Mouse (Mus musculus): ENCODE measurements around the gene Ero1l. TPM values are rescaled to one million over a fixed set of nuclear protein-coding genes. Genes with fewer than 3 reads are reported as not detected.

Ero1l gene
- polyA plus RNA-seq, 1 experiment from 2014 or later, result 35.5 TPM

DNA sequence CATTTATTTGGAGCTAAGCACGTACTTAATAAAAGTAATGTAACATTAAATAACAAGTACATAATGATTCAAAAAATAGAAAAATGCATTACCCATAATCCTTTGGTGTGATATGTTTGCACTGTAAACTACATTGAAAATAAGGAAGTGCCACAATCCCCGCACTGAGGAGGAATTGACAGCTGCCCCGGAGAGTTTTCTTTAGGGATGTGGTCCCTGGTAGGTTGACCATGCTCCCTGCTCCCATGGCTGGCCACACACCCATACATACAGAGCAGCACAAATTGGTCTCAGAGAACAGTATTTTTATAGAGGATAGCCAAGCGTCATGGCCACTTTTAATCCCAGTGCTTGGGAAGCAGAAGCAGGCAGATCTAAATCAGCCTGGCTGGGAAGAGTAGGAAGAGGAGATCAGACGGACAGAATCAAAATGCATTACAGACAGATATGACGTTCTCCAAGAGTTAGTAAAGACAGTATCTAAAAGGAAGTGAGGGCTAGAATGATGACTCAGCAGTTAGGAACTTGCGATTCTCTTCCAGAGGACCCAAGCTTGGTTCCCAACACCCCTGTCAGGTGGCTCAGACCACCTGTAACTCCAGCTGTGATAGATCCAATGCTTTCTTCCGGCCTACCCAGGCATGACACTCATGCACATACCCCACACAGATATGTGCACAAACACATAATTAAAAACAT, 10.8 kb downstream of the Ero1l start:
- Histone ChIP-seq H3K27me3 (ENCODE audit: insufficient read depth, low read length) (no peaks in the 10 kb centered on the region), H3K4me2 (replicated peaks; ENCODE audit: low read depth, low read length) (no peak overlapping the region), H3K27ac (ENCODE audit: low read length) (no peak overlapping the region), H3K36me3 (ENCODE audit: insufficient read depth, low read length) (peaks cover 10% of the 10 kb centered on the region; the same call in 1 of the 2 replicates), H3K4me1 (ENCODE audit: insufficient read depth, low read length) (no peaks in the 10 kb centered on the region), H3K9me3 (ENCODE audit: low read length) (no peaks in the 10 kb centered on the region), H3K9ac (replicated peaks; ENCODE audit: low read length) (no peak overlapping the region), H3K4me3 (ENCODE audit: low read length) (no peak overlapping the region)
- ATAC-seq (ENCODE audit: low FRiP score, low TSS enrichment), result no peak
- WGBS, result 83% methylated on average over 8 of the region's 8 CpGs

DNA sequence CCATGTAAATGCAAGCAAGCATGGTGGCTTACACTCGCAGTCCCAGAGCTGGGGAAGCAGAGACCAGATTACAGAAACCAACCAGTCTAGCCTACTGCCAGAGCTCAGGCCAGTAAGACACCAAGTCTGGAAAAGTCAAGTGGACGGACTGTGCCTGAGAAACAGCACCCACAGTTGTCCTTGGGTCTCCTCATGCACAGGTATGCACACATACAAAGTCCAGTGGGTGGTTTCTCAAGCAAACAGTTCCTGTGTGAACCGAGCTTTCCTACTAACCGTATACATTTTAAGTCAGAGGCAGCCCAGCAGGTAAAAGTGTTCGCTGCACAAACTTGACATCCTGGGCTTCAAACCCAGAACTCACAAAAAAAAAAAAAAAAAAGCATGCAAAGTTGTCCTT, 12.7 kb downstream of the Ero1l start:
- H3K9me3 ChIP-seq (ENCODE audit: low read length), result no peaks in the 10 kb centered on the region
- no peak overlapping the region for H3K27ac ChIP-seq (ENCODE audit: low read length)
- peaks cover 16% of the 10 kb centered on the region; the same call in 1 of the 2 replicates for H3K36me3 ChIP-seq (ENCODE audit: insufficient read depth, low read length)
- H3K9ac ChIP-seq (replicated peaks; ENCODE audit: low read length), result no peak overlapping the region
- 91% methylated on average over 5 of the region's 5 CpGs for WGBS
- H3K27me3 ChIP-seq (ENCODE audit: insufficient read depth, low read length), result no peaks in the 10 kb centered on the region
- no peak overlapping the region for H3K4me3 ChIP-seq (ENCODE audit: low read length)
- no peak overlapping the region for H3K4me2 ChIP-seq (replicated peaks; ENCODE audit: low read depth, low read length)
- ATAC-seq (ENCODE audit: low FRiP score, low TSS enrichment), result no peak
- H3K4me1 ChIP-seq (ENCODE audit: insufficient read depth, low read length), result no peaks in the 10 kb centered on the region

DNA sequence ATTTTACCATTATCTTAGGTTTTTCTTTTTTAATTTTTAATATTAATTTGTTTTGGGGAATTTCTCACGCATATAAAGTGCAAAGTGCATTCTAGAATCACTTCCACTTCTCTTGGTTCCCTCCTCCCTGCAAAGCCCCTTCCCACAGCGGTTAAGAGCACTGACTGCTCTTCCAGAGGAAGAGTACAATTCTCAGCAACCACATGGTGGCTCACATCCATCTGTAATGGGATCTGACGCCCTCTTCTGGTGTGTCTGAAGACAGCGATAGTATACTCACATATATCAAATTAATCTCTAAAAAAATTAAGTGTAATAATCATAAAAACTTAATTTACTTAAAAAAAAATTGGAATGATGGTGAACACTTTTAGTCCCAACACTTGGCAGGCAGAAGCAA, 14.2 kb downstream of the Ero1l start:
- no peak overlapping the region for H3K4me2 ChIP-seq (replicated peaks; ENCODE audit: low read depth, low read length)
- H3K27ac ChIP-seq (ENCODE audit: low read length), result no peak overlapping the region
- ATAC-seq (ENCODE audit: low FRiP score, low TSS enrichment), result no peak
- H3K4me3 ChIP-seq (ENCODE audit: low read length), result no peak overlapping the region
- no peak overlapping the region for H3K9ac ChIP-seq (replicated peaks; ENCODE audit: low read length)
- H3K36me3 ChIP-seq (ENCODE audit: insufficient read depth, low read length), result peaks cover 21% of the 10 kb centered on the region
- H3K9me3 ChIP-seq (ENCODE audit: low read length), result no peaks in the 10 kb centered on the region
- no peaks in the 10 kb centered on the region for H3K27me3 ChIP-seq (ENCODE audit: insufficient read depth, low read length)
- 80% methylated on average over 4 of the region's 4 CpGs for WGBS
- no peaks in the 10 kb centered on the region for H3K4me1 ChIP-seq (ENCODE audit: insufficient read depth, low read length)

DNA sequence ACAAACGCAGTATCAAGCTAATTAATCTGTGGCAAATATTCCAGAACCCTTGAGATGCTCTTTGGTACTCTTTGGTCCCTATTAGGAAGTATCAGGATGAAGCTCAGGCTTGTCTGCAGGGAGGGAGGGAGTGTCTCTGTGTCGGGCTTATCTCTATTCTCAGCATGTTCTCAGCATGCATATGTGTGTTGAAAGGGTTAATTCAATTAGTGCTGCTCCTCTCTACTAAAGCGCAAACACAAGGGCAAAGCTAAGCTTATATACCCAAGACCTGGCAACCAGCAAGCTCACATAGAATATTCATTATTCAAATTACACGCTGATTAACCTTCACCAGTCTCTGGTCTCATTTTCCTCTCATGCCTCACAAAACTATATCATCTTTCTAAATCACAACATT, 14.6 kb downstream of the Ero1l start:
- no peaks in the 10 kb centered on the region for H3K27me3 ChIP-seq (ENCODE audit: insufficient read depth, low read length)
- ATAC-seq (ENCODE audit: low FRiP score, low TSS enrichment), result no peak
- no peak overlapping the region for H3K27ac ChIP-seq (ENCODE audit: low read length)
- no peak overlapping the region for H3K9ac ChIP-seq (replicated peaks; ENCODE audit: low read length)
- H3K36me3 ChIP-seq (ENCODE audit: insufficient read depth, low read length), result peaks cover 26% of the 10 kb centered on the region
- 81% methylated on average over 4 of the region's 4 CpGs for WGBS
- H3K4me2 ChIP-seq (replicated peaks; ENCODE audit: low read depth, low read length), result no peak overlapping the region
- no peak overlapping the region for H3K4me3 ChIP-seq (ENCODE audit: low read length)
- no peaks in the 10 kb centered on the region for H3K9me3 ChIP-seq (ENCODE audit: low read length)
- no peaks in the 10 kb centered on the region for H3K4me1 ChIP-seq (ENCODE audit: insufficient read depth, low read length)

DNA sequence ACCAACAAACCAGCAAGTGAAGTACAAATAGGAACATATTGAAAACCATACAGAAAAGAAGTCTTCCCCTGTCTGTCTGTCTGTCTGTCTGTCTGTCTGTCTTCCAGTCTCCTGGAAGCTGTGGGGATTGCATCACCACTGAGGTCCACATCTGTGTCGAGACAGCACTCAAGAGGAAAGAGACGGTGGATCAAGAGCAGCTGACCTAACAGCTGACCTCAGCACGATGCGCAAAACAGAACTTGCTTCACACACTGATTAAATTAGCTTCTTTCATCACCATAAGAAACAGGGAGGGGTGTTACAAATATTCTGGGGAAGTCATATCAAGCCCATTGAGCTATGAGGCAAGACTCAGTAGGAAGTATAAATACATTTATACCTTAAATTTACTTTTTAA, 27.0 kb downstream of the Ero1l start:
- no peak overlapping the region for H3K9ac ChIP-seq (replicated peaks; ENCODE audit: low read length)
- no peak overlapping the region for H3K4me3 ChIP-seq (ENCODE audit: low read length)
- 0 out of 2 replicates have a peak, but pooled peaks cover 6% of the 10 kb centered on the region for H3K36me3 ChIP-seq (ENCODE audit: insufficient read depth, low read length)
- H3K4me1 ChIP-seq (ENCODE audit: insufficient read depth, low read length), result no peaks in the 10 kb centered on the region
- 92% methylated on average over 4 of the region's 4 CpGs for WGBS
- H3K9me3 ChIP-seq (ENCODE audit: low read length), result no peaks in the 10 kb centered on the region
- no peak for ATAC-seq (ENCODE audit: low FRiP score, low TSS enrichment)
- H3K27ac ChIP-seq (ENCODE audit: low read length), result no peak overlapping the region
- no peak overlapping the region for H3K4me2 ChIP-seq (replicated peaks; ENCODE audit: low read depth, low read length)
- H3K27me3 ChIP-seq (ENCODE audit: insufficient read depth, low read length), result no peaks in the 10 kb centered on the region

DNA sequence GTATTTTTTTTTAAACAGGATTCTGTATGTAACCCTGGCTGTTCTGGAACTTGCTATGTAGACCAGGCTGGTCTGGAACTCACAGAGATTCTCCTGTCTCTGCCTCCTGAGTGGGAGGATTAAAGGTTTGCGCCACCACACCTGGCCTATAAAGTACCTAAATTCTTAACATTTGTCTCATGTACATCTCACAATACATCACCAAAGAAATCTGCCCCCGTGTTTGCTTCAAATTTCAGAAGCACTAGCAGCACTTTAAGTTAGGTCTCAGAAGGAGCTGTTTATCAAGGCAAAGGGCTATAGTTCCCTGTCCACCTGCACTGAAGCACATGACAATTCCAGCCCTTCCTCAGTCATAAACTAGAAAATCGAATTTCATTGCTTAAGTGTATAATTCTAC, 36.5 kb downstream of the Ero1l start:
- Histone ChIP-seq H3K4me3 (ENCODE audit: low read length) (no peak overlapping the region), H3K4me2 (replicated peaks; ENCODE audit: low read depth, low read length) (no peak overlapping the region), H3K36me3 (ENCODE audit: insufficient read depth, low read length) (no peaks in the 10 kb centered on the region), H3K9ac (replicated peaks; ENCODE audit: low read length) (no peak overlapping the region), H3K27ac (ENCODE audit: low read length) (no peak overlapping the region), H3K27me3 (ENCODE audit: insufficient read depth, low read length) (no peaks in the 10 kb centered on the region), H3K9me3 (ENCODE audit: low read length) (no peaks in the 10 kb centered on the region), H3K4me1 (ENCODE audit: insufficient read depth, low read length) (no peaks in the 10 kb centered on the region)
- WGBS, result 83% methylated on average over 3 of the region's 3 CpGs
- ATAC-seq (ENCODE audit: low FRiP score, low TSS enrichment), result no peak

DNA sequence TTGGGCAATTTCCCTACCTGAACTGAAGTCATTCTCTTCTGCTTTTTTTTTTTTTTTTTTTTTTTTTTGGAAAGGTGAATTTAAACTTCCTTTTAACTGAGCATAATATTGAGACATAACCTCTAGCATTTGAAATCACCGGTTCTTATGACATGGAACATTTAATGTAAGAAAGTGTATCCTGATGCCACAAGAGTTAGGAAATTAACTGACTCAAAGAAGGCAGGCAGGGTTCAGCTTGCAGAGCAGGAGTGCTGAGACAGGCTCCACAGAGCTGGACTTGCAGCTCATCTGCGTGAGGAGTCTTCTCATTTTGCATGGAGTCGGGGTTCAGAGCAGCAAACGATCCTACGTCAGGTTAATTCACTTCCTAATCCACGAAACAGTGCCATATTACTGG, 42.8 kb downstream of the Ero1l start:
- no peaks in the 10 kb centered on the region for H3K9me3 ChIP-seq (ENCODE audit: low read length)
- H3K4me3 ChIP-seq (ENCODE audit: low read length), result no peak overlapping the region
- H3K9ac ChIP-seq (replicated peaks; ENCODE audit: low read length), result no peak overlapping the region
- no peaks in the 10 kb centered on the region for H3K36me3 ChIP-seq (ENCODE audit: insufficient read depth, low read length)
- H3K27me3 ChIP-seq (ENCODE audit: insufficient read depth, low read length), result no peaks in the 10 kb centered on the region
- WGBS, result 81% methylated on average over 6 of the region's 6 CpGs
- no peak overlapping the region for H3K27ac ChIP-seq (ENCODE audit: low read length)
- H3K4me1 ChIP-seq (ENCODE audit: insufficient read depth, low read length), result no peaks in the 10 kb centered on the region
- H3K4me2 ChIP-seq (replicated peaks; ENCODE audit: low read depth, low read length), result no peak overlapping the region
- ATAC-seq (ENCODE audit: low FRiP score, low TSS enrichment), result no peak

DNA sequence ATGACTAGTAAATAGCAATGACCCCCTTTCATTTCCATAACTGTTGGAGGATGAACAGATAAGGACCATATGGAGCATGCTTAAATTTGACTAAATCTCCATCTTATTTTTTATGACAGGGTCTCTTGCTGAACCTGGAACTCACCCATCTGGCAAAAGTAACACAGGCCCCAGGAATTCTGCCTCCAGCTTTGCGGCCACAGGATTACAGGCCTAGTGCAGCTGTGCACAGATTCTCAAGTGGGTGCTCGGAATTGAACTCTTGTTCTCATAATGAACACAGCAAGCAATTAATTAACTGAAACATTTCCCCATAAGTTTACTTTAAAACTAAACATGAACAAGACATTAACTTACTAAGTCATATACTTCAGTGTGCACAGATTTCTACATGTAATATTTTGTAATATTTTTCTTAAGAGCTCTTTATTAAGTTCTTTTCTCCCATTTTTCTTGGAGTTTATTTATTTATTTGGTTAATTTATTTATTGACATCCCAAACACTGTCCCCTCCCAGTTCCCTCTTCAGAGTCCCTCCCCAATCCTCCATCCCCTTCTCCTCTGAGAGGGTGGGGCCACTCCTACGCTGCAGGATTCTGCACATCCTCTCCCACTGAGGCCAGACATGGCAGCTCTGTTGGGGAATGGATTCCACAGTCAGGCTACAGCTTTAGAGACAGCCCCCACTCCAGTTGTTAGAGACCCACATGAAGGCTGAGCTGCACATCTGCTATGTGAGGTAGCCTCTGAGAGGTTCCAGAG, 54.6 kb downstream of the Ero1l start:
- no peak overlapping the region for H3K9ac ChIP-seq (replicated peaks; ENCODE audit: low read length)
- no peak overlapping the region for H3K4me3 ChIP-seq (ENCODE audit: low read length)
- no peak for ATAC-seq (ENCODE audit: low FRiP score, low TSS enrichment)
- H3K36me3 ChIP-seq (ENCODE audit: insufficient read depth, low read length), result no peaks in the 10 kb centered on the region
- H3K27me3 ChIP-seq (ENCODE audit: insufficient read depth, low read length), result no peaks in the 10 kb centered on the region
- 82% methylated on average over 3 of the region's 3 CpGs for WGBS
- H3K9me3 ChIP-seq (ENCODE audit: low read length), result no peaks in the 10 kb centered on the region
- H3K27ac ChIP-seq (ENCODE audit: low read length), result no peak overlapping the region
- H3K4me1 ChIP-seq (ENCODE audit: insufficient read depth, low read length), result no peaks in the 10 kb centered on the region
- H3K4me2 ChIP-seq (replicated peaks; ENCODE audit: low read depth, low read length), result no peak overlapping the region

DNA sequence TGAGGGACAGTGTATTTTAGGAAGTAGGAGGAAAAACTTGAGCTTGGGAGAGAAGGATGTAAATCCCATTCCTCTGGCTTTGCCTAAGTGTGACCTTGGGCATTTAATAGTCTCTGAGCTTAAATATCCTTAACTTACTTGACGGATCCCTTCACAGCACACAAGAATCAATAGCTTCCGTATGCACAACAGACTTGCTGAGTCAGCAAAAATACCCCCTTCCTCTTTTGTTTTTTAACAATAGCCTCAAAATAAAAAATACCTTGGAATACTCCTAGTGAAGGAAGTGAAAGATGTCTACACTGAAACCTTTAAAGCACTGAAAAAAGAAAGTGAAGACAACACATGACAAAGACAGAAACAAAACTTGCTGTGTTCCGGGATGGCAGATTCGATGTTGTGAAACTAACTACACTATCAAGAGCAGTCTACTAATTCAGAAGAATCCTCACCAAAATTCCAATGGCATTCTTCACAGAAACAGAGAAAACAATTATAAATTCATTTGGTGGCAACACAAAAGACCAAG, 67.0 kb downstream of the Ero1l start:
- no peak overlapping the region for H3K9ac ChIP-seq (replicated peaks; ENCODE audit: low read length)
- no peaks in the 10 kb centered on the region for H3K36me3 ChIP-seq (ENCODE audit: insufficient read depth, low read length)
- no peak overlapping the region for H3K4me3 ChIP-seq (ENCODE audit: low read length)
- H3K27me3 ChIP-seq (ENCODE audit: insufficient read depth, low read length), result no peaks in the 10 kb centered on the region
- no peak overlapping the region for H3K4me2 ChIP-seq (replicated peaks; ENCODE audit: low read depth, low read length)
- no peak for ATAC-seq (ENCODE audit: low FRiP score, low TSS enrichment)
- WGBS, result 87% methylated on average over 4 of the region's 4 CpGs
- H3K4me1 ChIP-seq (ENCODE audit: insufficient read depth, low read length), result no peaks in the 10 kb centered on the region
- H3K27ac ChIP-seq (ENCODE audit: low read length), result no peak overlapping the region
- no peaks in the 10 kb centered on the region for H3K9me3 ChIP-seq (ENCODE audit: low read length)

DNA sequence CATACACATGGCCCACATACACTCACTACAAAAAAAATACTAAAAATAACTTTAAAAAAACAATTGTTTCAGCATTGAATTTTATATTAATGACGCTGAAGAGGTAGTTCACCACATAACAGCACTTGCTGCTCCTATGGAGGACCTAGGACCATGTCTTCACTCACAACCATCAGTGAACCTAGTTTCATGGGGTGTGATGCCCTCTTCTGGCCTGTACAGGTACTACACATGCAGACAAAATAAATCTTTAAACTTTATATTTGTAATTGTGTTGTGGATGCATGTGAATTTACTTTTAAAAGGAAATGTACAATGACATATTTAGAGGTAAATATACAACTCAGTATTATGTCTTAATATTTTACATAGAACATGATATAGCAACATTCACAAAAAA, 77.0 kb downstream of the Ero1l start:
- Histone ChIP-seq H3K27ac (ENCODE audit: low read length) (no peak overlapping the region), H3K27me3 (ENCODE audit: insufficient read depth, low read length) (no peaks in the 10 kb centered on the region), H3K9ac (replicated peaks; ENCODE audit: low read length) (no peak overlapping the region), H3K36me3 (ENCODE audit: insufficient read depth, low read length) (no peaks in the 10 kb centered on the region), H3K4me1 (ENCODE audit: insufficient read depth, low read length) (no peaks in the 10 kb centered on the region), H3K4me2 (replicated peaks; ENCODE audit: low read depth, low read length) (no peak overlapping the region), H3K4me3 (ENCODE audit: low read length) (no peak overlapping the region), H3K9me3 (ENCODE audit: low read length) (no peaks in the 10 kb centered on the region)
- ATAC-seq (ENCODE audit: low FRiP score, low TSS enrichment), result no peak
- WGBS, result 68% methylated on average over 1 of the region's 1 CpGs
